1 mouse cellular context compared by ENCODE assay signal in genomic region chr10:80016931-80017330, GRCm38 (mm10).
TF ChIP-seq lines count a peak whose summit lies in the region.

No protein-coding gene starts in this region.

TF ChIP-seq in MEL, 35 proteins besides CTCF, POLR2A, EP300 and RAD21 (continued from another document):
- TF ChIP-seq MAFK (IDR thresholded peaks at IDR 0.05; ENCODE audit: borderline replicate concordance, low read depth, low read length) (no peak), ZKSCAN1 (IDR thresholded peaks at IDR 0.05; ENCODE audit: low read depth, low read length) (no peak), POLR2AphosphoS5 (IDR thresholded peaks at IDR 0.05; ENCODE audit: borderline replicate concordance, low read depth, low read length) (no peak), MYB (IDR thresholded peaks at IDR 0.05; ENCODE audit: low read depth, low read length) (no peak), ZC3H11A (IDR thresholded peaks at IDR 0.05; ENCODE audit: low read depth, low read length) (no peak), BHLHE40 (IDR thresholded peaks at IDR 0.05; ENCODE audit: borderline replicate concordance, low read depth, low read length) (no peak)
